Comparison of ENCODE assay signal across 10 mouse cellular contexts in genomic region chr12:3548582-3549211, GRCm38 (mm10). TPM values are rescaled to one million over a fixed set of nuclear protein-coding genes. Genes with fewer than 3 reads are reported as not detected.
DNase-seq lines count a peak whose midpoint lies in the region.
"Had no signal": no experiment of that assay in that cellular context is flagged by ENCODE, and none has a peak within 500 bp of the region (broad histone marks: within the 10 kb centered on the region; RNA-seq: fewer than 3 reads in every experiment).

No protein-coding gene starts in this region.

- DNase-seq in frontal cortex, adult 2 months (ENCODE audit: extremely low spot score in 1 of 2, low spot score in 1 of 2) = peak; percentile 44 to 76
- no peak for DNase-seq in frontal cortex, postnatal 25 days (ENCODE audit: low spot score in 2 of 2)
- DNase-seq in thymus, postnatal 0 days (ENCODE audit: low spot score) = peak; percentile 35
- DNase-seq in thymus, postnatal 10 days (ENCODE audit: low spot score in 2 of 2) = no peak
- DNase-seq in left cerebral cortex, adult 8-10 months (ENCODE audit: low spot score in 2 of 2) = peak; percentile 34 to 71
- no peak for DNase-seq in Muller cell, postnatal 12 days (ENCODE audit: inconsistent ontology term)
- DNase-seq in embryo, embryonic 10.5 days (ENCODE audit: low spot score) = no peak
- no peak for DNase-seq in spleen, postnatal 36 days (ENCODE audit: low spot score in 2 of 2)
- DNase-seq: kidney, adult 18-20 months had no signal

RNA-seq across cellular contexts. Expression of gene Dtnb, which starts 23.5 kb away (rescaled TPM):
- 125 and 137 TPM in 2 replicates for polyA plus RNA-seq in frontal cortex, adult 2 months (2012; rRNA removed)
- 27.8 and 29.3 TPM in 2 replicates for polyA plus RNA-seq in thymus, postnatal 0 days (2015; fragmentation: Nextera tagmentation; extraction: Ambion mirVana)
- total RNA-seq in left cerebral cortex, adult 8-10 months (2022) = 100 to 1,000 TPM; 117 to 137 (median 128) TPM
- polyA plus RNA-seq: G1E had no signal

Comparison
In these comparisons a context has a peak if more than half of its experiments do, and no peak if none do; other contexts are left out.
1. DNase-seq: peak in frontal cortex, adult 2 months (2 of 2), thymus, postnatal 0 days (single experiment) and left cerebral cortex, adult 8-10 months (2 of 2); none in frontal cortex, postnatal 25 days (0 of 2), thymus, postnatal 10 days (0 of 2), Muller cell, postnatal 12 days (single experiment), embryo, embryonic 10.5 days (single experiment) and spleen, postnatal 36 days (0 of 2).